ENCODE assay signal across 23 mouse cellular contexts in the genomic region with DNA sequence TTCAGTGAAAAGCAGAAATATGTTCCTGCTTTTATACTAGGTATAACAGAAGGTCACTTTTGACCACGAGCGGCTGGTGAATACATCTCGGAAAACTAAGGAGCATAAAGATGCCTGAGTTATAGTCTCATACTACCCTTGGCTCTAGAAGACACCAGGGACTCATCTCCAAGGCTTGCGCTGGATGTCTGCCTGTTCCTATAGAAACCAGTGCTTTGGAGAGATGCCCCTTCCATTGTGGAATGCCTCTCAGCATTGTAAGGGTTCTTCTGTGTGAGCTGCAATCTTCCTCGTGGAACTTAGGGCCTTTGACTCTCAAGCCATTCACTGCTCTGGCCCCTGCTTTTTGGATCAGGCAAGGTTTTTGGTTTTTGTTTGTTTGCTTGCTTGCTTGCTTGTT.
DNase-seq lines count a peak whose midpoint lies in the region; ATAC-seq and TF ChIP-seq lines count a peak whose summit lies in the region.
"Had no signal": no experiment of that assay in that cellular context is flagged by ENCODE, and none has a peak within 500 bp of the region (broad histone marks: within the 10 kb centered on the region; RNA-seq: fewer than 3 reads in every experiment).

No protein-coding gene starts in this region.

- no peaks in the 10 kb centered on the region for H3K9me3 ChIP-seq in limb, embryonic 15.5 days
- H3K9me3 ChIP-seq in limb, embryonic 10.5 days (replicated peaks) = no peaks in the 10 kb centered on the region
- H3K9me3 ChIP-seq: embryonic facial prominence, embryonic 10.5 days; forebrain, embryonic 10.5 days; kidney, embryonic 15.5 days; limb, embryonic 13.5 days; midbrain, embryonic 13.5 days; neural tube, embryonic 12.5 days had no signal

- DNase-seq in layer of hippocampus, adult 11-12 months (ENCODE audit: low spot score) = peak; percentile 24
- DNase-seq in layer of hippocampus, adult 9-10 months (ENCODE audit: low spot score) = no peak
- DNase-seq in limb, embryonic 10.5 days (ENCODE audit: low spot score) = no peak
- DNase-seq in NIH3T3 (ENCODE audit: low read depth) = peak; percentile 81
- DNase-seq in spleen, adult 18-20 months = no peak
- DNase-seq: adrenal gland, postnatal 14 days; cerebellum, adult 11 months; gastrocnemius, adult 2 months; heart, postnatal 4 days; kidney, postnatal 36 days; lung, embryonic 14.5 days; lung, postnatal 36 days had no signal

- no peak for TF ChIP-seq CTCF in embryonic fibroblast, embryonic 13.5 days (IDR thresholded peaks at IDR 0.05; ENCODE audit: borderline replicate concordance, insufficient read depth, low read length)

- H3K4me3 ChIP-seq in limb, embryonic 15.5 days = no peak overlapping the region
- no peak overlapping the region for H3K4me3 ChIP-seq in limb, embryonic 10.5 days
- H3K4me3 ChIP-seq in embryonic fibroblast, embryonic 13.5 days (ENCODE audit: insufficient read depth, low read length) = no peak overlapping the region
- H3K4me3 ChIP-seq: embryonic facial prominence, embryonic 10.5 days; forebrain, embryonic 10.5 days; gastrocnemius, adult 2 months; kidney, embryonic 15.5 days; limb, embryonic 13.5 days; megakaryocyte, embryonic 14.5 days; midbrain, embryonic 13.5 days; neural tube, embryonic 12.5 days had no signal

- WGBS in limb, embryonic 15.5 days = 62% methylated on average over 5 of the region's 5 CpGs
- 89% methylated on average over 5 of the region's 5 CpGs for WGBS in limb, embryonic 10.5 days

- no peaks in the 10 kb centered on the region for H3K36me3 ChIP-seq in limb, embryonic 15.5 days
- no peaks in the 10 kb centered on the region for H3K36me3 ChIP-seq in limb, embryonic 10.5 days
- H3K36me3 ChIP-seq: embryonic facial prominence, embryonic 10.5 days; forebrain, embryonic 10.5 days; kidney, embryonic 15.5 days; limb, embryonic 13.5 days; midbrain, embryonic 13.5 days; neural tube, embryonic 12.5 days had no signal

- no peaks in the 10 kb centered on the region for H3K27me3 ChIP-seq in limb, embryonic 15.5 days
- H3K27me3 ChIP-seq in limb, embryonic 10.5 days (ENCODE audit: low read depth, poor library complexity, severe bottlenecking) = no peaks in the 10 kb centered on the region
- H3K27me3 ChIP-seq: kidney, embryonic 15.5 days; limb, embryonic 13.5 days; neural tube, embryonic 12.5 days had no signal

- peaks cover 12% of the 10 kb centered on the region for H3K4me1 ChIP-seq in limb, embryonic 15.5 days
- H3K4me1 ChIP-seq in limb, embryonic 10.5 days = peaks cover 14% of the 10 kb centered on the region
- H3K4me1 ChIP-seq in embryonic fibroblast, embryonic 13.5 days (ENCODE audit: control insufficient read depth, insufficient read depth, low read length) = 0 out of 2 replicates have a peak, but pooled peaks cover 4% of the 10 kb centered on the region

- TF ChIP-seq POLR2A in embryonic fibroblast, embryonic 13.5 days (IDR thresholded peaks at IDR 0.05; ENCODE audit: low read depth, low read length) = no peak

- H3K4me2 ChIP-seq in limb, embryonic 15.5 days = no peak overlapping the region
- H3K4me2 ChIP-seq: kidney, embryonic 15.5 days; limb, embryonic 13.5 days; lung, embryonic 14.5 days; midbrain, embryonic 13.5 days; neural tube, embryonic 12.5 days had no signal

- H3K9ac ChIP-seq in limb, embryonic 15.5 days = no peak overlapping the region
- H3K9ac ChIP-seq: kidney, embryonic 15.5 days; limb, embryonic 13.5 days; liver, embryonic 14.5 days; lung, embryonic 14.5 days; midbrain, embryonic 13.5 days; neural tube, embryonic 12.5 days had no signal

- 0 out of 2 replicates have a peak overlapping the region, but pooled peaks have one; percentile 3 for H3K27ac ChIP-seq in limb, embryonic 15.5 days
- no peak overlapping the region for H3K27ac ChIP-seq in limb, embryonic 10.5 days
- peak overlapping the region; percentile 39 for H3K27ac ChIP-seq in embryonic fibroblast, embryonic 13.5 days (ENCODE audit: insufficient read depth, low read length)
- H3K27ac ChIP-seq: embryonic facial prominence, embryonic 10.5 days; forebrain, embryonic 10.5 days; gastrocnemius, adult 2 months; kidney, embryonic 15.5 days; limb, embryonic 13.5 days; liver, embryonic 14.5 days; midbrain, embryonic 13.5 days; neural tube, embryonic 12.5 days had no signal

- ATAC-seq in limb, embryonic 15.5 days (ENCODE audit: insufficient number of reproducible peaks, low FRiP score, low TSS enrichment, low read depth) = no peak
- ATAC-seq: intestine, postnatal 0 days; midbrain, embryonic 13.5 days had no signal

Comparison
In these comparisons a context has a peak if more than half of its experiments do, and no peak if none do; other contexts are left out.
1. DNase-seq: peak in layer of hippocampus, adult 11-12 months (single experiment) and NIH3T3 (single experiment); none in layer of hippocampus, adult 9-10 months (single experiment), limb, embryonic 10.5 days (single experiment) and spleen, adult 18-20 months (0 of 2).